Mouse (Mus musculus) liver, adult 2 months (tissue): ENCODE measurements around the gene Emp3. TPM values are rescaled to one million over a fixed set of nuclear protein-coding genes. Genes with fewer than 3 reads are reported as not detected.

Source experiments
- DNase-seq: peaks from one replicate; pipeline ENCODE4 v3.0.0-alpha.2; 2011; ENCODE audit warnings: low read depth, low spot score; ENCODE audit errors: extremely low read depth
- H3K27ac ChIP-seq: fragments of 200-500 bp; replicated peaks from 2 replicates; pipeline ENCODE4 v1.5.1; 2012; ENCODE audit warnings: low read depth, mild to moderate bottlenecking, control low read depth, inconsistent platforms, low read length; ENCODE audit not compliant: insufficient read depth
- H3K27me3 ChIP-seq: fragments of 200-500 bp; 2 replicates; pipeline ENCODE4 v1.6.1; 2012; ENCODE audit warnings: mild to moderate bottlenecking, moderate library complexity, low read length, inconsistent platforms; ENCODE audit not compliant: control insufficient read depth, insufficient read depth
- H3K36me3 ChIP-seq: fragments of 200-500 bp; 2 replicates; pipeline ENCODE4 v1.6.1; 2012; ENCODE audit warnings: low read length, inconsistent platforms; ENCODE audit not compliant: control insufficient read depth, insufficient read depth
- H3K4me1 ChIP-seq: fragments of 200-500 bp; 2 replicates; pipeline ENCODE4 v1.6.1; 2011; ENCODE audit warnings: low read length; ENCODE audit not compliant: control insufficient read depth, insufficient read depth
- H3K4me3 ChIP-seq: fragments of 200-500 bp; 2 replicates; pipeline ENCODE4 v1.5.1; 2011; ENCODE audit warnings: low read depth, mild to moderate bottlenecking, control low read depth, low read length, moderate library complexity; ENCODE audit not compliant: insufficient read depth
- H3K79me2 ChIP-seq: fragments of 200-500 bp; 2 replicates; pipeline ENCODE4 v1.6.1; 2012; ENCODE audit warnings: inconsistent platforms, mild to moderate bottlenecking, low read length, moderate library complexity; ENCODE audit not compliant: control insufficient read depth, insufficient read depth
- H3K9ac ChIP-seq: fragments of 200-500 bp; 2 replicates; pipeline ENCODE4 v1.6.1; 2012; ENCODE audit warnings: low read depth, mild to moderate bottlenecking, control low read depth, inconsistent platforms, low read length
- CTCF ChIP-seq: fragments of 200-500 bp; IDR thresholded peaks from 2 replicates; pipeline ENCODE4 v1.5.1; 2011; ENCODE audit warnings: low read depth, low read length, control low read depth
- POLR2A ChIP-seq: fragments of 200-500 bp; IDR thresholded peaks from 2 replicates; pipeline ENCODE4 v1.6.1; 2011; ENCODE audit warnings: low read length, control low read depth; ENCODE audit not compliant: insufficient read depth; ENCODE audit errors: extremely low read depth
- WGBS: fragments of 180-500 bp; shearing (Covaris S2); methylation state at CpG from one replicate; pipeline ENCODE4 v1.1.7; 2018; 5-methylcytosine and 5-hydroxymethylcytosine counted together
- polyA plus RNA-seq: library from polyadenylated mRNA; depleted of rRNA; stranded (reverse); fragments of >200 nt; gene quantifications from 2 replicates; pipeline ENCODE4 v1.2.3, GENCODE M21; 2012; rRNA removed
- total RNA-seq: library from RNA; depleted of rRNA; stranded (reverse); fragments of >200 nt; gene quantifications from 2 replicates; pipeline ENCODE4 v1.2.3, GENCODE M21; 2014; rRNA removed

Emp3 gene
- total and polyA plus RNA-seq, 2 experiments: 3.6 to 13.6 TPM

- Histone ChIP-seq H3K27ac (no peak overlapping the region), H3K9ac (no peak overlapping the region), H3K4me1 (peaks cover 12% of the 10 kb centered on the region), H3K27me3 (peaks cover 16% of the 10 kb centered on the region), H3K36me3 (peaks cover 2% of the 10 kb centered on the region; the same call in 1 of the 2 replicates), H3K4me3 (no peak overlapping the region), H3K79me2 (peaks cover 7% of the 10 kb centered on the region; the same call in 1 of the 2 replicates)
- TF ChIP-seq CTCF (no peak), POLR2A (no peak)
- DNase-seq: no peak
- WGBS: 53% methylated on average over 8 of the region's 8 CpGs
Observed at GRCm38 (mm10) chr7:45869107-45869670, 52.0 kb downstream of the Emp3 start.

Other genes with a start within 250 kb of the Emp3 start
- gene Ntn5, start 237.4 kb downstream of the Emp3 start, total RNA-seq: not detected in 2 replicates
- gene Ntn5, start 237.4 kb downstream of the Emp3 start, polyA plus RNA-seq: not detected in 2 replicates
- gene Sec1, start 227.0 kb downstream of the Emp3 start, total RNA-seq: not detected in 2 replicates
- gene Sec1, start 227.0 kb downstream of the Emp3 start, polyA plus RNA-seq: not detected in 2 replicates
- gene Car11, start 221.6 kb downstream of the Emp3 start, total RNA-seq: 0.09 and 0.13 TPM in 2 replicates
- gene Car11, start 221.6 kb downstream of the Emp3 start, polyA plus RNA-seq: 0.59 and 1.6 TPM in 2 replicates
- gene Dbp, start 216.3 kb downstream of the Emp3 start, total RNA-seq: 93.0 and 110 TPM in 2 replicates
- gene Dbp, start 216.3 kb downstream of the Emp3 start, polyA plus RNA-seq: 8.6 and 17.0 TPM in 2 replicates
- 436 and 542 TPM in 2 replicates for gene Rpl18, start 205.9 kb downstream of the Emp3 start, total RNA-seq
- gene Rpl18, start 205.9 kb downstream of the Emp3 start, polyA plus RNA-seq: 366 and 534 TPM in 2 replicates
- 13.4 and 15.2 TPM in 2 replicates for gene Sphk2, start 203.4 kb downstream of the Emp3 start, total RNA-seq
- gene Sphk2, start 203.4 kb downstream of the Emp3 start, polyA plus RNA-seq: 62.9 and 80.1 TPM in 2 replicates
- 0.18 TPM in 1 of 2 replicates, not detected in the other for gene Fam83e, start 200.2 kb downstream of the Emp3 start, total RNA-seq
- gene Fam83e, start 200.2 kb downstream of the Emp3 start, polyA plus RNA-seq: 0.05 and 0.10 TPM in 2 replicates
- not detected in 2 replicates for gene Spaca4, start 195.6 kb downstream of the Emp3 start, total RNA-seq
- gene Spaca4, start 195.6 kb downstream of the Emp3 start, polyA plus RNA-seq: not detected in 2 replicates
- not detected in 2 replicates for gene Lmtk3, start 137.7 kb downstream of the Emp3 start, total RNA-seq
- 0.02 TPM in 1 of 2 replicates, not detected in the other for gene Lmtk3, start 137.7 kb downstream of the Emp3 start, polyA plus RNA-seq
- gene Sult2b1, start 136.7 kb downstream of the Emp3 start, total RNA-seq: not detected in 2 replicates
- gene Sult2b1, start 136.7 kb downstream of the Emp3 start, polyA plus RNA-seq: 0.10 TPM in 1 of 2 replicates, not detected in the other
- gene Cyth2, start 106.8 kb downstream of the Emp3 start, total RNA-seq: 18.1 and 20.9 TPM in 2 replicates
- gene Cyth2, start 106.8 kb downstream of the Emp3 start, polyA plus RNA-seq: 14.2 and 14.8 TPM in 2 replicates
- gene Kcnj14, start 96.6 kb downstream of the Emp3 start, total RNA-seq: 0.07 TPM in 1 of 2 replicates, not detected in the other
- 0.11 TPM in 1 of 2 replicates, not detected in the other for gene Kcnj14, start 96.6 kb downstream of the Emp3 start, polyA plus RNA-seq
- 5.3 and 6.8 TPM in 2 replicates for gene Grwd1, start 90.5 kb downstream of the Emp3 start, total RNA-seq
- gene Grwd1, start 90.5 kb downstream of the Emp3 start, polyA plus RNA-seq: 7.5 and 11.0 TPM in 2 replicates
- 68.9 and 85.4 TPM in 2 replicates for gene Kdelr1, start 48.6 kb downstream of the Emp3 start, total RNA-seq
- gene Kdelr1, start 48.6 kb downstream of the Emp3 start, polyA plus RNA-seq: 253 and 258 TPM in 2 replicates
- under 0.01 and 0.07 TPM in 2 replicates for gene Grin2d, start 43.0 kb downstream of the Emp3 start, total RNA-seq
- gene Grin2d, start 43.0 kb downstream of the Emp3 start, polyA plus RNA-seq: 0.19 and 0.20 TPM in 2 replicates
- not detected in 2 replicates for gene Syngr4, start 24.7 kb downstream of the Emp3 start, total RNA-seq
- gene Syngr4, start 24.7 kb downstream of the Emp3 start, polyA plus RNA-seq: 0.12 TPM in 1 of 2 replicates, not detected in the other
- gene Tmem143, start 24.5 kb downstream of the Emp3 start, total RNA-seq: 16.6 and 27.7 TPM in 2 replicates
- gene Tmem143, start 24.5 kb downstream of the Emp3 start, polyA plus RNA-seq: 53.7 and 59.5 TPM in 2 replicates
- 0.18 TPM in 1 of 2 replicates, not detected in the other for gene Ccdc114, start 2.7 kb upstream of the Emp3 start, total RNA-seq
- gene Ccdc114, start 2.7 kb upstream of the Emp3 start, polyA plus RNA-seq: 0.06 and 0.32 TPM in 2 replicates
- gene Abcc6, start 108.9 kb upstream of the Emp3 start, total RNA-seq: 86.3 and 116 TPM in 2 replicates
- 120 and 192 TPM in 2 replicates for gene Abcc6, start 108.9 kb upstream of the Emp3 start, polyA plus RNA-seq
- 15.3 and 21.7 TPM in 2 replicates for gene Nomo1, start 112.3 kb upstream of the Emp3 start, total RNA-seq
- 16.9 and 19.7 TPM in 2 replicates for gene Nomo1, start 112.3 kb upstream of the Emp3 start, polyA plus RNA-seq
- not detected in 2 replicates for gene Kcnj11, start 179.4 kb upstream of the Emp3 start, total RNA-seq
- gene Kcnj11, start 179.4 kb upstream of the Emp3 start, polyA plus RNA-seq: not detected in 2 replicates